Mouse (Mus musculus): ENCODE results near the gene Camta1. TPM values are rescaled to one million over a fixed set of nuclear protein-coding genes. Genes with fewer than 3 reads are reported as not detected.

The Camta1 gene
- total RNA-seq, 1 experiment from 2014 or later = 7.4 TPM

DNA sequence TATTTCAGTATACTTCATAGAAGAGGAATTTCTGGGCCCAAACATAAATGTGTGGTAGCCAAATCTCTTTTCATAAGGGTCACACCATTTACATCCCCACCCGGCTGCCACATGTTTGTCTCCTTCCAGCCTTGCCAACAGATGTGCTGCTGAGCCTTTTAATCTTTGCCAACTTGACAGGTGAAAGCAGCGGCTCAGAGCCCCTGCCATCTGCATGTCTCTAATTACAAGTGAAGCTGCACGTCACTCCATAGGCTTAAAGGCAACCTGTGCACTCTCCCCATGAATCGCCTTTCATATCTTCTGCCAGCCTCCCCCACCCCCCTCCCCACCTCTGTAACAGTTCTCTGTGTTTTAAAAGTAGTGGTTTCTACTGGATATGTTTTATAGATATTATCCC, 351.3 kb downstream of the Camta1 start:
- ATAC-seq (ENCODE audit: extremely low read depth, insufficient number of reproducible peaks, low FRiP score, poor library complexity, severe bottlenecking) = no peak

GRCm38 (mm10) chr4:151506701-151507100, 355.0 kb downstream of the Camta1 start:
- no peak for ATAC-seq (ENCODE audit: extremely low read depth, insufficient number of reproducible peaks, low FRiP score, poor library complexity, severe bottlenecking)

GRCm38 (mm10) chr4:151498481-151499276, 363.0 kb downstream of the Camta1 start:
- no peak for ATAC-seq (ENCODE audit: extremely low read depth, insufficient number of reproducible peaks, low FRiP score, poor library complexity, severe bottlenecking)

DNA sequence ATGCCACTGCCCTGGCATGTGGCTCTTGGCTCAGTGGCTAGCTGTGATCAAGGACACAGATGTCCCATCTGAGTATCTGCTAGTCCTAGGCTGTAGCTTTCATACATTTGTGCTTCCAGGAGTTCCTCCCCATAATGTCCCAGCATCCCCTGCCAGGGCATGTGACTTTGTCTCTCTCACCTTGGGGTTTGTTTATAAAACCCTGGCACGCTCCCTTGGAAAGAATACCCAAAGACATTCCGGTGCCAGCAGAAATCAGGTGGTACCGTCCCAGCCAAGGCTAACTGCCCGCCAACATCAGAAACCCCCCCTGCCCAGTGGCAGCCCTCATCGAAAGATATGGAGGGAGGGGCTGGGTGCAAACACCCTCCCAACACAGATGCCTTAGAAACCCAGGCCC, 365.1 kb downstream of the Camta1 start:
- ATAC-seq (ENCODE audit: extremely low read depth, insufficient number of reproducible peaks, low FRiP score, poor library complexity, severe bottlenecking) = no peak

DNA sequence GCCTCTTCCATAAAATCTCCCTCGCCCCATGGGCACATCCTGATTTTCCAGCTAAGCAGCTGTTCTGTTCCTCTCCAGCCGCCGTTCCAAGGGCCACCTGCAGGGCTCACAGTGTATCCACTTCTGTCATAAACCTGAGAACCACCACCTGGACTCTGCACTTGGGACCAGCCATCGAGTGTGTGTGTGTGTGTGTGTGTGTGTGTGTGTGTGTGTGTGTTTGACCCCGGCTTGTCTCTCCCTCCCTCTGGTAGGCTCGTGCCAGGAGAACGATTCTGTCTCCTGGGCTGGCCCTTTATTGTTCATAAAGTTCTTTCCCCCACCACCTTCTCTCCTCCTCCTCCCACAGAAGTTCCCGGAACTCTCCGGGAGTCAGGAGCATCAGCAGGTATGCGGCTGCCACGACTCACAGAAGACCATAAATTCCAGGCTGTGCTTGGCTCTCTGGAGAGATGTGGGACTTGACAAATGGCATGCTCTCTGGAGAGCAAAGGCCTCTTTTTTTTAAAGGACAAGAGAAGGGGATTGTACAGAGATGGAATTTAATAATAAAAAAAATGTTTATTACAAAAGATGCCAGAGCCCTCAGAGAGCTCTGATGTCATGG, 366.3 kb downstream of the Camta1 start:
- ATAC-seq (ENCODE audit: extremely low read depth, insufficient number of reproducible peaks, low FRiP score, poor library complexity, severe bottlenecking) = no peak

DNA sequence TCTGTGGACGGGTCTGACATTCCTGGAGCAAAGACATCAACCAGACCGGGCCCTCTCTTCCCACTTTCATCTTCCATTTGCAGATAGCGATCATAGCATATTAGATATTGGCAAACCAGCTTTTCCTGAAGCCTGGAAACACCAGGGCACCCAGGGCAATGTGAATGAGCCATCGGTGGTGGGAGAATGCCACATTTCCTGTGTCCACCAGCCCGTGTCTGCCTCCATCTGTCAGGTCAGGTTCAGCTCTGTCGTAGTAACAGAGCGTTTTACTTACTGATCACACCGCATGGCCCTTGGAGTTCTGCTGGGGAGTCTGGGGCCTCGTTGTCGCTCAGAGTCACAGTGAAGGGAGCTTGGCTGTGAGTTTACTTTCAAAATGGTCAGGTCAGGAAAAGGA, 368.9 kb downstream of the Camta1 start:
- ATAC-seq (ENCODE audit: extremely low read depth, insufficient number of reproducible peaks, low FRiP score, poor library complexity, severe bottlenecking) = no peak

DNA sequence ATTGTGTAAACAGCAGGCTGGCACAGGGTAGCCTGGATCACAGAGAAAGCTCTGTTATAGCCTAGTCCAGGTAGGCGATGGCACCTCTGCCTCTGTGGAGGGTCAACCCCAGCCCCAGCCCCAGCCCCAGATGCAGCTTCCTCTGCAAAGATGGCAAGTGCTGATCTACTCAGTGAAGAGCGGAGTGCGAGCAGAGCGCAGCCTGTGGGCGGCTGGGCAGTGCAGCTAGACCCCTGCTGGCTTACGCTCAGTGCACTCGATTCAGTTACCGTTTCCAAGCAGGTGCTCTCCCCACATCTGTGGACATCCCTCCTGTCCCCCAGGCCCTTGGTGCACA, 377.7 kb downstream of the Camta1 start:
- ATAC-seq (ENCODE audit: extremely low read depth, insufficient number of reproducible peaks, low FRiP score, poor library complexity, severe bottlenecking) = no peak

- no peak for ATAC-seq (ENCODE audit: extremely low read depth, insufficient number of reproducible peaks, low FRiP score, poor library complexity, severe bottlenecking)
Measured at GRCm38 (mm10) chr4:151483299-151483976, 378.2 kb downstream of the Camta1 start.

- ATAC-seq (ENCODE audit: extremely low read depth, insufficient number of reproducible peaks, low FRiP score, poor library complexity, severe bottlenecking) = no peak
Measured at GRCm38 (mm10) chr4:151480928-151481327, 380.7 kb downstream of the Camta1 start.

- ATAC-seq (ENCODE audit: extremely low read depth, insufficient number of reproducible peaks, low FRiP score, poor library complexity, severe bottlenecking) = no peak
Measured at GRCm38 (mm10) chr4:151477950-151478349, 383.7 kb downstream of the Camta1 start.

GRCm38 (mm10) chr4:151474895-151475470, 386.7 kb downstream of the Camta1 start:
- no peak for ATAC-seq (ENCODE audit: extremely low read depth, insufficient number of reproducible peaks, low FRiP score, poor library complexity, severe bottlenecking)

DNA sequence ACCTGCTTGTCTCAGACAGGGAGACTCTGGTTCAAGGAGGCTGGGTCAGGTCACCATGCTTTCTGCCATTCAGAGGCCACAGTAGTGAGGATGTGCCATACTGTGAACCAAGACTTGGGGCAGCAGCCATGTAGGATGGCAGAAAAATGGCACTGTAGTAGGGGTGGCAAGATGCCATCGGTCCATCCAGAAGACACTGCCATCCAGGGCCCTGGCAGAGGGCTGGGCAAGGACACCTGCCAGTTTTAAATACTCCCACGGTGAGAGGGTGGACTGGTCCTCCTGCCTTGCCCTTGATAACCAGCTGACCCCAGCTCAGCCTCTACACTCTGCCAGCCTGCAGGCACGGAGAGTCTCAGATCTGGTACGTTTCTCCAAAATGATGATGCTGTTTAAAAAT, 389.8 kb downstream of the Camta1 start:
- ATAC-seq (ENCODE audit: extremely low read depth, insufficient number of reproducible peaks, low FRiP score, poor library complexity, severe bottlenecking) = no peak

- ATAC-seq (ENCODE audit: extremely low read depth, insufficient number of reproducible peaks, low FRiP score, poor library complexity, severe bottlenecking) = no peak
Measured at GRCm38 (mm10) chr4:151468381-151468780, 393.3 kb downstream of the Camta1 start.

- ATAC-seq (ENCODE audit: extremely low read depth, insufficient number of reproducible peaks, low FRiP score, poor library complexity, severe bottlenecking) = no peak
Measured at GRCm38 (mm10) chr4:151458686-151459085, 403.0 kb downstream of the Camta1 start.

DNA sequence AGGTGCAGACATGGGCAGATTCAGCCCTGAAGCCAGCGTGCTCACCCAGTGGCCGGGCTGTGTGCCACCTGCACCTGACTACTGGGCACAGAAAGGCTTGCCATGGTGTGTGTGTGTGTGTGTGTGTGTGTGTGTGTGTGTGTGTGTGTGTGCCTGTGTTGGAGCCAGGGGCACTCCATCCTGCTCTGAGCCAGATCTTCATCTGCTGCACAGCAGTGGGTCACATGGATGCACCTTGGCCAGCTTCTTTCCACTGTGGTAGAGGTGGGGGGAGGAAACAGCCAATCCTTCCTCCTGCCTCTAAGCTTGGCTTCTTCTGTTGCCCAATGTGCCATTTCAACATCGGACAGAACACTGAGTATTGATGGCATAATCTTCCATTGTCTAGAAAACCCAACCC, 407.1 kb downstream of the Camta1 start:
- ATAC-seq (ENCODE audit: extremely low read depth, insufficient number of reproducible peaks, low FRiP score, poor library complexity, severe bottlenecking) = no peak

GRCm38 (mm10) chr4:151454065-151454464, 407.6 kb downstream of the Camta1 start:
- ATAC-seq (ENCODE audit: extremely low read depth, insufficient number of reproducible peaks, low FRiP score, poor library complexity, severe bottlenecking) = no peak

DNA sequence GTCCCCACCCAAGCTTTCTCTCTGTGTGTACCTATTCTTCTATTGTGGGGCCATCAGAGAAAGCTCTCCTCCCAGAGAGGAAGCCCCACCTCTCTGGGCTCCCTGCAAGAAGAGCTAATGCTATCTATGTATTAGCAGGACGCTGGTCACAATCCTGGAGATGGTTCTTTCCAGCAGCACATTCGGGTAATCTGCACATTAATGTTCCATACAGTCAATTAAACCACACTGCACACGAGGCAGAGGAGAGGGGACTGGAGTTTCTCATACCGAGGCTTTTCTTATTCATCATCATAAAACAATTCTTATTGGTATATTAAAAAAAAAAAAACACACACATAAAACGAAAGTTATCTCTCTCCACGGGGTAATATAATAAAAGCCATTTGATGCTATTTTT, 409.8 kb downstream of the Camta1 start:
- no peak for ATAC-seq (ENCODE audit: extremely low read depth, insufficient number of reproducible peaks, low FRiP score, poor library complexity, severe bottlenecking)

GRCm38 (mm10) chr4:151449981-151450380, 411.7 kb downstream of the Camta1 start:
- no peak for ATAC-seq (ENCODE audit: extremely low read depth, insufficient number of reproducible peaks, low FRiP score, poor library complexity, severe bottlenecking)

GRCm38 (mm10) chr4:151448341-151448740, 413.3 kb downstream of the Camta1 start:
- no peak for ATAC-seq (ENCODE audit: extremely low read depth, insufficient number of reproducible peaks, low FRiP score, poor library complexity, severe bottlenecking)

GRCm38 (mm10) chr4:151444665-151445064, 417.0 kb downstream of the Camta1 start:
- no peak for ATAC-seq (ENCODE audit: extremely low read depth, insufficient number of reproducible peaks, low FRiP score, poor library complexity, severe bottlenecking)

Measured in neutrophil, adult 5-6 weeks (primary cell).